Mouse (Mus musculus) lung, postnatal 0 days (tissue): Measurements from ENCODE around the gene Vmp1.

Source experiments
- CTCF ChIP-seq: IDR thresholded peaks from 2 replicates; pipeline ENCODE4 v1.5.1; 2016; ENCODE audit warnings: antibody characterized with exemption, mild to moderate bottlenecking
- EP300 ChIP-seq: IDR thresholded peaks from 2 replicates; pipeline ENCODE4 v1.6.1; 2016; ENCODE audit warnings: antibody characterized with exemption, mild to moderate bottlenecking, control low read depth

GRCm38 (mm10) chr11:86595366-86595765 lies 88.3 kb downstream of the Vmp1 start:
- TF ChIP-seq CTCF: no peak
- no peak for TF ChIP-seq EP300
